Mouse (Mus musculus) E14TG2a.4 (cell line): ENCODE data around the gene Fam205a3.
"Not testable (repeated sequence)": the region's sequence is repeated elsewhere in the genome, so short reads cannot be mapped to it uniquely, and the experiment has no call there.

ENCODE experiments used
- H3K27me3 ChIP-seq: 2 replicates; pipeline ENCODE4 v1.6.1; 2014; ENCODE audit warnings: low read length, control low read depth; ENCODE audit not compliant: insufficient read depth
- H3K36me3 ChIP-seq: 2 replicates; pipeline ENCODE4 v1.6.1; 2014; ENCODE audit warnings: low read length, control low read depth; ENCODE audit not compliant: insufficient read depth
- H3K4me1 ChIP-seq: replicated peaks from 2 replicates; pipeline ENCODE4 v1.6.1; 2014; ENCODE audit warnings: low read depth, low read length, control low read depth
- H3K4me3 ChIP-seq: replicated peaks from 2 replicates; pipeline ENCODE4 v1.5.1; 2014; ENCODE audit warnings: mild to moderate bottlenecking, low read length
- H3K9me3 ChIP-seq: 2 replicates; pipeline ENCODE4 v1.6.1; 2014; ENCODE audit warnings: low read length, control low read depth

The Fam205a3 gene

DNA sequence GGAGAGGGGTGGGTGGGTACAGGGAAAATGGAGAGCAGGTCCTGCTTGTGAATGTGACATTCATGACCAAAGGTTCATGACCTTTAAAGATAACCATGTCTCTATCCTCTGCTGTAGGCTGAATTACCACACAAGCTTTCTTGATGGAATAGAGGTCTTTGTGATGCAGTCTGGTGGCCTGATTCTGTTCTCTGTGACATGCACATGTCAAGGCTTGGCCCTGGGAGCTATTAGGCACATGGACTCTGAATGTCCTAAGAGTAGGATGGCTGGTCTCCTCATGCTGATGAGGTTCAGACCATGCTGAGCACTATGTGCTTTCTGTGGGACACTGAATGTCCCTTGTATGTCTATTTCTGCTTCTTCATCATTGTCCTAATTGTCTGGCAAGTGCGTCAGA lies at the start of gene Fam205a3:
Gene Fam205a3 (plus strand): TSS at position 301 of the 400 bp plus-strand sequence.
- not testable (repeated sequence) for H3K9me3 ChIP-seq, H3K36me3 ChIP-seq, H3K4me3 ChIP-seq, H3K27me3 ChIP-seq, H3K4me1 ChIP-seq

- H3K36me3 ChIP-seq, H3K4me3 ChIP-seq, H3K27me3 ChIP-seq, H3K9me3 ChIP-seq, H3K4me1 ChIP-seq: not testable (repeated sequence)
Measured at GRCm38 (mm10) chr4:42293967-42294366, 24.2 kb upstream of the Fam205a3 start, which contains the start of gene Gm21953. Gene Gm21953, plus strand, starts transcription at chr4:42294267.
